Mouse (Mus musculus): Measurements from ENCODE around the gene Gar1.

Gene Gar1

DNA sequence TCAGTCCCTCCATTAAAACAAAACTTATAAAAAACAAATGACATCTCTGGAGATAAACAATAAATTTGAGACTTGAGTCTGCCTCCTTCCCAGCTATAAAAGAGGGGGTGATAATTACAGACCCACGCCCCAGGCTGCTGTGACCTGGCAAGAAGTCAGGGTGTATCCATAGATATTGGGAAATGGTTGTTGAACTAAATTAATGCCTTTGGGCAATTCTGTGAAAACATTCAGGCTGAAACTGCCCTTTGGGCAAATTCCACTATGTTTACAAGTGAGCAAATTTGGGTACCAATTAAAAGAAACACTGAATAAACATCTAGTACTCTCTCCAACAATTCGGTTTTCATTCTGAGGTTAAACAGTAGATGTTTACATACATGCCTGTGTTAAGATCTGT, 32.2 kb downstream of the Gar1 start:
- no peak for DNase-seq

DNA sequence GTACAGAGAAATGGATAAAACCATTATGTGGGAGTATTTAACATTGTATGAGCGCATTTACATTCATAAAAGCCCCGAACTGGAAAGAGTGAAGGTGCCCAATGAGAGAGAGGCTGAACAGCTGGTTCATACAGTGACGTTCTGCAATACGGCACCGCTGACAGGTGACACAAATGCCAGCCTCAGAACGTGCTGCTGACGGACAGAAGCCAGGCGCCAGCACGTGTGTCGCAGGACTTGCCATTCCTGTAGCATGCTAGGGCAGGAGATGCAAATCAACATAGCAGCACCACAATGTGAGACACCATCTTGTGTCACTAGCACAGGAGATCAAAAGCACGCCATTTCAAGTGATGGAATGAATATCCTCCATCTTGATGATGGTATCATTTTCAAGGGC, 32.6 kb downstream of the Gar1 start:
- DNase-seq, result no peak

DNA sequence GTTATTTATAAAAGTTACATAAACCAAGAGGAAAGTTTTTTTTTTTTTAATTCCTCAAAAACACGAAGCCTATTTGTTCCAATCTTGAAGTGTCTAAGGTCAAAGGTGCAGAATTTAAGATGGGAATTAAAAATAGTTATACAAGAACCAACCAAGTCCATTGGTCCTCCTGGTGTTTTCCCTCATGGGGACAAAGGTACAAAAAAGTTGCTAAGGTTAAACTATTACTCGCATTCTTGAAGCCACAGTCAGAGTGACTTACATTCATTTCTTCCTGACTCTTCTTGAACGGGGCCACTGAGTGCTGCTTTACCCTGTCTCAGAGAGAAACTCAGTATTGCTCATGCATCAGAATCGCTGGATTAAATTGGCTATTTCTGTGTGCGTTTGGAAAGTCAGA, 33.9 kb downstream of the Gar1 start:
- no peak for DNase-seq

GRCm38 (mm10) chr3:129793801-129794200, 37.4 kb downstream of the Gar1 start:
- DNase-seq, result no peak

GRCm38 (mm10) chr3:129782746-129783145, 48.5 kb downstream of the Gar1 start:
- DNase-seq, result no peak

DNA sequence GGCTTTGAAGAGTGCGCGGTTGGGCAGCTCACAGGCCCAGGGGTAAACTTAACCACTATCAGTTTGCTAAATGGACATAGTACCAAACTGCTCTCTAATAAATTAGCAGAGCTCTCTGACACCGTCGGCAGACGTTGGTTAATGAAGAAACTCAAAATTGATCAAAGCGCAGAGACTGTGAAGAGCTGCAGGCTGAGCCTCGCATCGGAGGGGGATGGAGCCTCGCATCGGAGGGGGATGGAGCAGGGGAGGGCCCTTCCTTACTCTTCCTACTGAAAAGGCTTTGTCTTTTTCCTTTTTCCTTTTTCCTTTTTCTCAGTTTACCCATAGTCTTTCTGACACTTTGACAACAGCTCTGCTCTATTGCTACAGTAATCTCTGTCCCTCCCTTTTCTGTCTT, 49.8 kb downstream of the Gar1 start:
- DNase-seq, result no peak
